Mouse (Mus musculus) MEL-GATA-1-ER (cell line): ENCODE data around the gene Zdhhc13.
A peak's percentile ranks its signal among the peaks of the same experiment; 100 is the strongest.

ENCODE experiments used
- DNase-seq: peaks from one replicate; pipeline ENCODE4 v3.0.0-alpha.2; 2012; ENCODE audit warnings: low read depth; ENCODE audit errors: extremely low read depth

Gene Zdhhc13

GRCm38 (mm10) chr7:48784773-48785523, 3.9 kb upstream of the Zdhhc13 start:
- DNase-seq = no peak

- DNase-seq = peak; percentile 33
Observed at GRCm38 (mm10) chr7:48788348-48788747, 455 bp upstream of the Zdhhc13 start.

DNA sequence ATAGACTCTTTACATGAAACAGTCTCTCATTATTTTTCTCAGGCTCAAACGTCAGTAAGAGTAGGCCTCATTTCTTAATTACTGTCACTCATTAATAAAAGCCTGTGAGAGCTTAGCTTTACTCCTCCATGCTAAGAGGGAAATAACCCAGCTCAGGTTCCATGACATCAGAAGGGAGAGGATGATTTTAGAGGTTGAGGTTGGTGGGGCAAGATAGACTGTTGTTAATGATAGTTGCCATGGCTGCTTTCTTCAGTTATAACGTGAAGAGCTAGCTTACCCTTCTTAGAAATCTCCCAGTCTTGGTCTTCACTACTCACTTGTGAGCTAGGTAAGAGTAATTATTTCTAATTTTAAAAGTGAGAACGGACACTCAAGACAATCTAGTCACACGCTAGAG, 1.3 kb downstream of the Zdhhc13 start:
- peak; percentile 44 for DNase-seq

DNA sequence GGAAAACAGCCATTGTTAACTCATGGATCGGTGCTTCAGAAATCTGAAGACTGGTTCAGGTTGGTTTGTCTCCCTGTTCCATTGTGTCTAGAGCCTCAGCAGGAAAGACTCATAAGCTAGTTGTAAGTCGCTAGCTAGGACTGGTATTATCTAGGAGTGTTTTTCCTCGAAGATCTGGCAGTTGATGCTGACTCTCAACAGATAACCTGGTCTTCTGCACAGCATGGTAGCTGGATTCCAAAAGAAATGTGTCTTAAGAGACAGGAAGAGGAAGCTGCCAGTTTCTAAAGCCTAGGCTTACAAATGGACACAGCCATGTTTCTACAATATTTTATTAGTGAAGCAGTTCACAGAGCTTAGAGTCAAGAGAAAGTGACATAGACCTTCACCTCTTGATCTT, 2.6 kb downstream of the Zdhhc13 start:
- peak; percentile 15 for DNase-seq

- DNase-seq = no peak
Observed at GRCm38 (mm10) chr7:48795130-48795529, 6.3 kb downstream of the Zdhhc13 start.

GRCm38 (mm10) chr7:48803381-48803780, 14.6 kb downstream of the Zdhhc13 start:
- DNase-seq = no peak

GRCm38 (mm10) chr7:48806587-48806986, 17.8 kb downstream of the Zdhhc13 start:
- DNase-seq = no peak

DNA sequence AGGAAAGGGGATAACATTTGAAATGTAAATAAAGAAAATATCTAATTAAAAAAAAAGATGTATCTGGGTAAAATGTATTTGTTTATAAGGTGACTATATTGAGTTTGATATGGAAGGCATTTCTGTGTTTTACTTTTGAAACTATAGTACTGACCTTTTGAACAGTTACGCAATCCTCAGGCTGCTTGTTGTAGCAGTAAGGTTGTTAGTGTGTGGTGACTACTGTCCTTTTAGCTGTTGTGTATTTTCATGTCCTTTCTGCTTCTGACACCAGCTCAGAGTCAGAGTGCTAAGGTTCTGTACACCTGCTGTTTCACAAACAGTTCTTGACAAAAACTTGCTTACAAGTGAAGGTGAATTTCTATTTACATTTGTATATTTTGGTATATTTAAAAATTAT, 21.8 kb downstream of the Zdhhc13 start:
- no peak for DNase-seq

GRCm38 (mm10) chr7:48812358-48812757, 23.6 kb downstream of the Zdhhc13 start:
- DNase-seq = no peak

GRCm38 (mm10) chr7:48813594-48813993, 24.8 kb downstream of the Zdhhc13 start:
- DNase-seq = no peak

DNA sequence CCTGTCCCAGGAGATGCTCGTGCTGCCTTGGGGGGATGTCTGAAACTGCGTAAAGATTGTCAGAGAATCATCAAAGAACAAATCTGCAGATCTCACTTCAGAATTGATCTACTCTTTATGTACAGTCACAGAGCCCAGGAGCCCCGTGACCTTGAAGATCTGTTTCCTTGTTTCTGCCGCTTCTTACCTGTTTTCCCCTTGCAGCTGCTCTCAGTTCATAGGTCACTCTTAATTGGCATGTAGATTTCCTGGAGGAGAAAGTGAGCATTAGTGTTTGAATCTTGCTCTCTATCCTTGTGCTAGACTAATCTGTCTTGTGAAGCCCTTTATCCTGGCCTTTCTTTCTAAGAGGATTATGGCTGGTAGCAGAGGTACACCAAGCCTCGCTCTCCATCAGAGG, 32.9 kb downstream of the Zdhhc13 start:
- DNase-seq = no peak

DNA sequence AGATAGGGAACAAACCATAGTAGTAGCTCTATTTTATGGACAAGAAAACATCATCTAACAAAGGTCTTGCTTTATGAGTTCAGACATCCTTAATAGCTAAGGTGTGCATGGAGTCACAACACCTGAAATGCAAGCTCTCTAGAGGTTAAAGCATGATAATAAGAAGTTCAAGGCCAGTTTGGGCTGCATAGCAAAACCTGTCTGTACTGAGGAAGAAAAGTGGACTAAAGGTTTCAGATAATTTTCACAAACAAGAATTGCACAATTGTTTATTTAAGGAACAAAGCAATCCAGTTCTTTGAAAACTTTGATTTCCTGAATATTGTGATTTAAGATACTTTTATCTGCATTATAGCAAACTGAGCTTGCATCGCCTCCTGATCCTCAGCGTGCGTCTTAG, 34.8 kb downstream of the Zdhhc13 start:
- DNase-seq = no peak

DNA sequence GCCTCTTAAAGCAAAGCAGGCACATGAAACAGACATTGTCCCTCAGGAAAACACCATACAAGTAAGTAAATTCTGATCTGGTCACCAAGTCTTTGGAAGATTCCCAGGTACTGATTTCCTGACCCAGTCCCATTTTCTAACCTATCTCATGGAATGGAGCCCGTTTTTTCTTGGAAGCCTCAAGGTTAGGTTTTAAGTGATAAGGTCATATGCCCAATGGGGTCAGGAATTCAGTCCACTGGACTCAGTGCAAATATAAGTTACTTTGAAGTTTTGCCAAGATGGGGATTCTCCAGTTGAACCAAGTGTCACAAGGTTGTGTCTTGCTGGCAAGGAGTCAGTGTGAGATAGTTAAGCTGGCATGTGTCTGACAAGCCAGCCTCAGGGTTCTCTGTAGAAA, 35.9 kb downstream of the Zdhhc13 start:
- DNase-seq = no peak

DNA sequence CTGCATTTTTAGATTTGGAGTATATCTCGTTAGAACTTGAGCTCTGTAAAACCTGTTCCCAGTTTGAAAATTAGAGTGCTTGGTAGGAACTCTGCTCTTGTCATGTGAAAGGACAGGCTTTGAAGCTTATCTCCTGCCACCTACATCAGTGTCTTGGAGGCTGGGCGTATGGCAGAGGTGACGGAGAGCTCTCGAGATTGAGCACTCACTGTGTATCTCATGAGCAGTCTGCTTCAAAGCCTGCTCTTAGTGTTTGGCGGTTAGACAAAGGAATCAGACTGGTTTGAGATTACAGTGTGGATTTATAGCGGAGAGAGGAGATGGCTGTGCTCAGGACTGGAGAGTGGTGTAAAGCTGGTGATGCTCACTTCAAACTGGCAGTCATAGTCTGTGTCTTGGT, 36.4 kb downstream of the Zdhhc13 start:
- DNase-seq = no peak

DNA sequence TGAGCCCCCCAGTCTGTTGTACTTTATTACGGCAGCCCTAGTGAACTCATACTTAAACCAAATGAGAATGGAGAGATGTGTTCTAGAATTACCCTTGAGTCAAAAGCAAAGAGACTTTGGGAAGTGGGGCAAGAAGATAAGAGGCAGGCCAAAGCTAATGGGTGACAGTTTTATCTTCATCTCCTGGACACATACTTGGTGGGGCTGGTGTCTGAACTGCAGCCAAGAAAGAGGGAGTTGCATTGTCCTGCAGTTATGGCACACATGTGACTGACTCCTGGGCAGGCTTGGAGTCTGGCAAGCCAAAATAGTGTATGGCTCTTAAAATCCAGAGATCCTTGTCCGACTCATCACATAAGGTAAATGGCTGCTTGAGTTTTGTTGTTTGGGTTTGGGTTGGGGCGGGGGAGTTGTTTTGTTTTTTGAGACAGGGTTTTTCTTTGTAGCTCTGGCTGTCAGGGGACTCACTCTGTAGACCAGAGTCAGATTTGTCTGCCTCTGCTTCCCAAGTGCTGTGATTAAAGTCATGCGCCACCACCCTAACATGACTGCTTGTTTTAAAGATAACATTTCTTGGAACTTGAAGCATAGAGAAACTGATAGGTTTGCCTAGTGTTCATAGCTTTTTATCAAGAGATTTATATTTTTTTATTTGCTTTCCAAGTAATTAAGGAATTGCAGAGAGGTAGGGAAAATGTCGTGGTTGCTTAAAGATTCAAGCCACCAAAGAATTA, 40.5 kb downstream of the Zdhhc13 start:
- no peak for DNase-seq

DNA sequence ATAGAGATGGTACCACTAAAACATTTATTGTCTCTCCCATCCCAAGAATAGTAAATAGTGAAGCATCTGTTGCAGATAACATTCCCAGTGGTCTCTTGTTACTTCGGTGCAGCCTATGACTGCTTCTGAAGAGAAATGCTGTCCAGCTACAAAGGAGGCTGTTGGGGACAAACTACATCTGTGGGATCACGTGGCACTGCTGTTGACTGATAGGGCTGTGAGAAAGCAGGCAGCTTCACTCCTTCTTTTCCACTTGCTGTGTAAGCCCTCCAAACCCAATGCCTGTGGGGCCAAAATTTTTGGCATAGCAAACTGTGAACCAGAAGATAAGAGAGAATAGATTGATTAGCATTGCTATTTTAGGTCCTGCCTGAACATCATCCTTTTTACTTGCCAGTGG, 41.6 kb downstream of the Zdhhc13 start:
- no peak for DNase-seq

DNA sequence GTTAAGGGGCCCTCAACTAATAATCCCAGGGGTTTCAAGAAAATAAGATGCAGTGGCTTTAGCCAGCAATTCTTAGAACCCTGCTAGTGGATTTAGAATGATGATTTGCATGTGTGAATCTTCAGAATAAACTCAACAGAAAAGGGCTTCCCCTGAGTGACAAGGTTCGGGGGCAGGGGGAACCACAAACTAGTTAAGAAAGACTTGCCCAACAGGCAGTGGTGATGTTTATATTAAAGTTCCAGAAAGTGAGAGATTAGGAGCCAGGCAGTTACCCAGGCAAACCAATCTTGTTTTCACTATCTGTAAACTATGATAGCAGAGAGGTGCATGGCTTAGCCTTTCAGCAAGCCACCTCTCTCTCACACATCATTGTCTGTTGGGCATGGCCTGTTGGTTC, 43.9 kb downstream of the Zdhhc13 start:
- DNase-seq = no peak

- no peak for DNase-seq
Observed at GRCm38 (mm10) chr7:48834371-48834970, 45.7 kb downstream of the Zdhhc13 start.

DNA sequence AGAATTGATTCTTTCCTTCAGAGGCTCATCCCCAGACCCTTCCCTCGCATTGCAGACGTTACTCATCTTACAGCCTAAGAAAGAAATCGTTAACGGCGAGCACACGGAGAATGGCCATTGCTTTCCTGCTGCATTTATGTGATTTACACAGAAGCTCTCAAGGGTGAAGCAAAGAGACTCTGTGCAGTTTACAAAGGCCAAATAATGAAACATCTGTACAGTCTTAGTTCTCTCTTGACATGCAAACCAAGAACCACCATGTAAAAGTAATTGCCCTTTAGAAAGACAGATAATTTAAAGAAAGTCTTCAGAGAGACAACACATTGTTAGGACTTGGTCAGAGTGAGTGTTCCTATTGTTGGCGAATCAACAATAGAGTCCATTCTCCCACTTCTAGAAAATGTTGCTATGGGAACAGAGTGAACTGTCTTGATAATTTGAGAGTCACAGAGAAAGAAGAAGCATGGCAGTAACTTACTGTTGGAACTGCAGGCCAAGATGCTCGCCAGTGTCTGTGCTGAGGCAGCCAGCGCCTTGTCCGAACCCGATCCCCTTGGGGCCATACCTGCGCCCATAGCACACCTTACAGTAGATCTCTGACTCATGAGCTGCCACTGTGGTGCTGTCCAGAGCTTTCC, 46.3 kb downstream of the Zdhhc13 start:
- DNase-seq = no peak

GRCm38 (mm10) chr7:48836949-48837348, 48.1 kb downstream of the Zdhhc13 start:
- no peak for DNase-seq

- DNase-seq = no peak
Observed at GRCm38 (mm10) chr7:48838434-48838833, 49.6 kb downstream of the Zdhhc13 start.

DNA sequence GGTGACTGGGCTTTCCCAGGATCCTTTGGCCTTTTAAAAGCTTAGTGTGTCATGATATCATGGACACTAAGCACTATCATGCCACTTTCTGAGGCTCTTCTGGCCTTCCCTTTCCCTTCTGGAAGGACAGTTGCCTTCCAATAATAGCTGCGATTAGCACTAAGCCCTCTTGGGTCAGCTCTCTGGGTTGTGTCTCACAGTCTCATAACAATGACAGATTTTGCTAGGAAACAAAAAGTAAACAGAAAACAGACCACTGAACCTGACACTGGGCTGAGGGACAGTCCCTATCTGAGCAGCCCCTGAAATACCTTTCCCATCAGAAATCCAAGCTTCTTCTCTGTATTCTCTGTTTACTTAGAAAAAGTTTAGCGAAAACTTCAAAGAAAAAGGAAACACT, 51.7 kb downstream of the Zdhhc13 start:
- no peak for DNase-seq
